Mouse (Mus musculus): ENCODE results near the gene Fgf14. TPM values are rescaled to one million over a fixed set of nuclear protein-coding genes. Genes with fewer than 3 reads are reported as not detected.
"Not testable (repeated sequence)": the region's sequence is repeated elsewhere in the genome, so short reads cannot be mapped to it uniquely, and the experiment has no call there.

Fgf14 gene
- polyA plus RNA-seq, 1 experiment from 2014 or later = 8.3 TPM

GRCm38 (mm10) chr14:124444831-124445230, 232.1 kb downstream of the Fgf14 start:
- DNase-seq (ENCODE audit: low spot score) = no peak
- no peaks in the 10 kb centered on the region for H3K36me3 ChIP-seq (ENCODE audit: control insufficient read depth, insufficient read depth, low read length)
- H3K4me2 ChIP-seq (replicated peaks; ENCODE audit: low read depth, low read length) = no peak overlapping the region
- no peak for ATAC-seq (ENCODE audit: low FRiP score)
- H3K27ac ChIP-seq (ENCODE audit: low read depth, low read length) = no peak overlapping the region
- H3K4me1 ChIP-seq (replicated peaks; ENCODE audit: control insufficient read depth, insufficient read depth, low read length) = no peaks in the 10 kb centered on the region
- H3K9me3 ChIP-seq (ENCODE audit: control insufficient read depth, low read length) = no peaks in the 10 kb centered on the region
- H3K9ac ChIP-seq (ENCODE audit: low read depth, low read length) = no peak overlapping the region
- H3K4me3 ChIP-seq (ENCODE audit: low read depth, low read length) = no peak overlapping the region
- no peaks in the 10 kb centered on the region for H3K27me3 ChIP-seq (ENCODE audit: control insufficient read depth, insufficient read depth, low read length)

- 43% methylated on average over 3 of the region's 3 CpGs for WGBS
- H3K27me3 ChIP-seq (ENCODE audit: control insufficient read depth, insufficient read depth, low read length); DNase-seq (ENCODE audit: low spot score); H3K9me3 ChIP-seq (ENCODE audit: control insufficient read depth, low read length); ATAC-seq (ENCODE audit: low FRiP score); H3K27ac ChIP-seq (ENCODE audit: low read depth, low read length); H3K4me3 ChIP-seq (ENCODE audit: low read depth, low read length); H3K9ac ChIP-seq (ENCODE audit: low read depth, low read length); H3K36me3 ChIP-seq (ENCODE audit: control insufficient read depth, insufficient read depth, low read length); H3K4me2 ChIP-seq (replicated peaks; ENCODE audit: low read depth, low read length); H3K4me1 ChIP-seq (replicated peaks; ENCODE audit: control insufficient read depth, insufficient read depth, low read length): not testable (repeated sequence)
These were observed 237.6 kb downstream of the Fgf14 start for GRCm38 (mm10) chr14:124439298-124439697.

- Histone ChIP-seq H3K27me3 (ENCODE audit: control insufficient read depth, insufficient read depth, low read length) (no peaks in the 10 kb centered on the region), H3K4me1 (replicated peaks; ENCODE audit: control insufficient read depth, insufficient read depth, low read length) (no peaks in the 10 kb centered on the region), H3K27ac (ENCODE audit: low read depth, low read length) (no peak overlapping the region), H3K4me2 (replicated peaks; ENCODE audit: low read depth, low read length) (no peak overlapping the region), H3K4me3 (ENCODE audit: low read depth, low read length) (no peak overlapping the region), H3K36me3 (ENCODE audit: control insufficient read depth, insufficient read depth, low read length) (no peaks in the 10 kb centered on the region), H3K9me3 (ENCODE audit: control insufficient read depth, low read length) (no peaks in the 10 kb centered on the region), H3K9ac (ENCODE audit: low read depth, low read length) (no peak overlapping the region)
- DNase-seq (ENCODE audit: low spot score) = no peak
- WGBS = 76% methylated on average over 2 of the region's 2 CpGs
- ATAC-seq (ENCODE audit: low FRiP score) = no peak
These were observed 265.0 kb downstream of the Fgf14 start for GRCm38 (mm10) chr14:124411890-124412289.

- no peaks in the 10 kb centered on the region for H3K36me3 ChIP-seq (ENCODE audit: control insufficient read depth, insufficient read depth, low read length)
- H3K4me2 ChIP-seq (replicated peaks; ENCODE audit: low read depth, low read length) = no peak overlapping the region
- DNase-seq (ENCODE audit: low spot score) (peak; percentile 56), ATAC-seq (ENCODE audit: low FRiP score) (no peak)
- H3K4me1 ChIP-seq (replicated peaks; ENCODE audit: control insufficient read depth, insufficient read depth, low read length) = no peaks in the 10 kb centered on the region
- no peaks in the 10 kb centered on the region for H3K27me3 ChIP-seq (ENCODE audit: control insufficient read depth, insufficient read depth, low read length)
- no peak overlapping the region for H3K4me3 ChIP-seq (ENCODE audit: low read depth, low read length)
- H3K9ac ChIP-seq (ENCODE audit: low read depth, low read length) = no peak overlapping the region
- 11% methylated on average over 1 of the region's 1 CpGs for WGBS
- H3K9me3 ChIP-seq (ENCODE audit: control insufficient read depth, low read length) = no peaks in the 10 kb centered on the region
- H3K27ac ChIP-seq (ENCODE audit: low read depth, low read length) = no peak overlapping the region
These were observed 266.0 kb downstream of the Fgf14 start for GRCm38 (mm10) chr14:124410945-124411344.

- H3K9me3 ChIP-seq (ENCODE audit: control insufficient read depth, low read length) = no peaks in the 10 kb centered on the region
- no peak for DNase-seq (ENCODE audit: low spot score)
- H3K9ac ChIP-seq (ENCODE audit: low read depth, low read length) = no peak overlapping the region
- H3K4me1 ChIP-seq (replicated peaks; ENCODE audit: control insufficient read depth, insufficient read depth, low read length) = no peaks in the 10 kb centered on the region
- no peaks in the 10 kb centered on the region for H3K36me3 ChIP-seq (ENCODE audit: control insufficient read depth, insufficient read depth, low read length)
- H3K4me3 ChIP-seq (ENCODE audit: low read depth, low read length) = no peak overlapping the region
- H3K27ac ChIP-seq (ENCODE audit: low read depth, low read length) = no peak overlapping the region
- no peaks in the 10 kb centered on the region for H3K27me3 ChIP-seq (ENCODE audit: control insufficient read depth, insufficient read depth, low read length)
- no peak overlapping the region for H3K4me2 ChIP-seq (replicated peaks; ENCODE audit: low read depth, low read length)
- ATAC-seq (ENCODE audit: low FRiP score) = no peak
These were observed 348.5 kb downstream of the Fgf14 start for GRCm38 (mm10) chr14:124328391-124328790.

- WGBS = 81% methylated on average over 1 of the region's 1 CpGs
- DNase-seq (ENCODE audit: low spot score) = no peak
- no peak for ATAC-seq (ENCODE audit: low FRiP score)
These were observed 357.8 kb downstream of the Fgf14 start for GRCm38 (mm10) chr14:124319017-124319718.

GRCm38 (mm10) chr14:124315513-124315912, 361.4 kb downstream of the Fgf14 start:
- H3K27ac ChIP-seq (ENCODE audit: low read depth, low read length) = no peak overlapping the region
- DNase-seq (ENCODE audit: low spot score) (no peak), ATAC-seq (ENCODE audit: low FRiP score) (no peak)
- H3K27me3 ChIP-seq (ENCODE audit: control insufficient read depth, insufficient read depth, low read length) = no peaks in the 10 kb centered on the region
- no peak overlapping the region for H3K4me3 ChIP-seq (ENCODE audit: low read depth, low read length)
- no peak overlapping the region for H3K9ac ChIP-seq (ENCODE audit: low read depth, low read length)
- no peak overlapping the region for H3K4me2 ChIP-seq (replicated peaks; ENCODE audit: low read depth, low read length)
- no peaks in the 10 kb centered on the region for H3K36me3 ChIP-seq (ENCODE audit: control insufficient read depth, insufficient read depth, low read length)
- H3K9me3 ChIP-seq (ENCODE audit: control insufficient read depth, low read length) = no peaks in the 10 kb centered on the region
- 91% methylated on average over 2 of the region's 2 CpGs for whole genome bisulfite sequencing
- no peaks in the 10 kb centered on the region for H3K4me1 ChIP-seq (replicated peaks; ENCODE audit: control insufficient read depth, insufficient read depth, low read length)

More at GRCm38 (mm10) chr14:124319017-124319718, 357.8 kb downstream of the Fgf14 start:
- no peaks in the 10 kb centered on the region for H3K9me3 ChIP-seq (ENCODE audit: control insufficient read depth, low read length)
- no peaks in the 10 kb centered on the region for H3K4me1 ChIP-seq (replicated peaks; ENCODE audit: control insufficient read depth, insufficient read depth, low read length)
- no peak overlapping the region for H3K27ac ChIP-seq (ENCODE audit: low read depth, low read length)
- no peak overlapping the region for H3K4me2 ChIP-seq (replicated peaks; ENCODE audit: low read depth, low read length)
- no peaks in the 10 kb centered on the region for H3K27me3 ChIP-seq (ENCODE audit: control insufficient read depth, insufficient read depth, low read length)
- no peak overlapping the region for H3K9ac ChIP-seq (ENCODE audit: low read depth, low read length)
- H3K36me3 ChIP-seq (ENCODE audit: control insufficient read depth, insufficient read depth, low read length) = no peaks in the 10 kb centered on the region
- no peak overlapping the region for H3K4me3 ChIP-seq (ENCODE audit: low read depth, low read length)

GRCm38 (mm10) chr14:124287027-124287426, 389.9 kb downstream of the Fgf14 start:
- no peaks in the 10 kb centered on the region for H3K36me3 ChIP-seq (ENCODE audit: control insufficient read depth, insufficient read depth, low read length)
- no peak overlapping the region for H3K27ac ChIP-seq (ENCODE audit: low read depth, low read length)
- no peak for ATAC-seq (ENCODE audit: low FRiP score)
- H3K27me3 ChIP-seq (ENCODE audit: control insufficient read depth, insufficient read depth, low read length) = no peaks in the 10 kb centered on the region
- no peaks in the 10 kb centered on the region for H3K9me3 ChIP-seq (ENCODE audit: control insufficient read depth, low read length)
- no peak overlapping the region for H3K4me2 ChIP-seq (replicated peaks; ENCODE audit: low read depth, low read length)
- H3K4me1 ChIP-seq (replicated peaks; ENCODE audit: control insufficient read depth, insufficient read depth, low read length) = no peaks in the 10 kb centered on the region
- no peak overlapping the region for H3K9ac ChIP-seq (ENCODE audit: low read depth, low read length)
- DNase-seq (ENCODE audit: low spot score) = no peak
- no peak overlapping the region for H3K4me3 ChIP-seq (ENCODE audit: low read depth, low read length)

GRCm38 (mm10) chr14:124278384-124278944, 398.5 kb downstream of the Fgf14 start:
- Histone ChIP-seq H3K9ac (ENCODE audit: low read depth, low read length) (no peak overlapping the region), H3K4me3 (ENCODE audit: low read depth, low read length) (no peak overlapping the region), H3K4me2 (replicated peaks; ENCODE audit: low read depth, low read length) (no peak overlapping the region), H3K27ac (ENCODE audit: low read depth, low read length) (no peak overlapping the region), H3K4me1 (replicated peaks; ENCODE audit: control insufficient read depth, insufficient read depth, low read length) (no peaks in the 10 kb centered on the region), H3K36me3 (ENCODE audit: control insufficient read depth, insufficient read depth, low read length) (no peaks in the 10 kb centered on the region), H3K9me3 (ENCODE audit: control insufficient read depth, low read length) (no peaks in the 10 kb centered on the region), H3K27me3 (ENCODE audit: control insufficient read depth, insufficient read depth, low read length) (no peaks in the 10 kb centered on the region)
- DNase-seq (ENCODE audit: low spot score) (no peak), ATAC-seq (ENCODE audit: low FRiP score) (no peak)

All from hindbrain, embryonic 11.5 days (tissue).